Mouse (Mus musculus) cerebral cortex, adult 2 months (tissue): ENCODE measurements around the gene Ffar3.

ENCODE experiments used
- WGBS: fragments of 180-500 bp; shearing (Covaris S2); methylation state at CpG from one replicate; pipeline ENCODE4 v1.1.7; 2018; 5-methylcytosine and 5-hydroxymethylcytosine counted together

Ffar3 gene

DNA sequence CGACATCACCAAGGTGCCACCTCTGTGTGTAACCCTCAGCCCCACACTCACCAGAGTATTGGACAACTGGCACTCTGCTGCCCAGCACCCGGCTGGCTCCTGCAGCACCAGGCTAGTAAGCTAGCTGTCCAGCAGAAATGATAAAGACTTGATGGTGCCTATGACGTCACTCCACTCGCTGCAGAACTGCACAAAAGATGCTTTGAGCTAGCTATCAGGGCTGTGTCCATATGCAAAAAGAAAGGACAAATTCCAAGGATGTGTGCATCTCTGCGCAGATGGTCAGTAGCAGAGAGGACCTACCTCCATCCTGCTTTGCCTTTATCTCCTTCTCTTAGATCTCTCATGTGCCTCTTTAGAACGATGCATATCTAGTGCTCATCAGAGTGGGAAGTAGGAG is at the start of gene Ffar3:
Gene Ffar3, minus strand, starts transcription at position 101 of the 400 bp plus-strand sequence.
- 69% methylated on average over 6 of the region's 6 CpGs for WGBS

DNA sequence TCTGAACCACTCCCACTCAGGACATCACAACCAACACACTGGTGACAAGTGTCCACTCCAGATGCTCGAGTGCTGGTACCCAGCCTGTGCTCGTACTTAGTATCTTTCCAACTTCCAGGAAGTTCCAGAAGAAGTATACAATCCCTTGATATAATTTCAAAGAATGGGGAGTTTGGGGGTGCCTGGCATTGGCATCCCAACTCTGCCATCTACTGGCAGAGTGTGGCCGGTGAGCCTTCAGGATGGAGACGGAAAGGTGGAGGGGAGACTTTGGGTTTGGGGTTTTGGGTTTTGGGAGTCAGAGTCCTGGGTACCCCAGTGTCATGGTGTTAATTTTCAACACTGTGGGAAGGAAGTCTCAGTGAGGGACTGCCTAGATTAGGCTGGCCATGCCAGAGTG is 48.1 kb upstream of the Ffar3 start:
- WGBS: 30% methylated on average over 4 of the region's 4 CpGs

DNA sequence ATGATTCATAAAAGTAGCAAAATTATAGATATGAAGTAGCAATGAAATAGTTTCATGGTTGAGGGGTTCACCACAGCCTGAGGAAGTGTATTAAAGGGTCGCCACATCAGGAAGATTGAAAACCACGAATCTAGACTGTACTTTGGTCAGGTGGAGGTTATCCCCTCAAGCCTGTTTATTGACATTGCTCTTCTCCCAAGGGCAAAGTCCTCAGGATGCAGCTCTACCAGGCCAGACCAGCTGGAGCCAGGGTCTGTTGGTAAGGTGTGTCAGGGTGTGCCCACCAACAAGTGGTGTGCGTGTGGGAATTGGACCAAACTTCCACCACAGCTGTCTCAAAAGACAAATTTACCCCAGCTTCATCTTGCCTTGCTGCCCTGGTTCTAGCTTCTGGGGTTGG is 39.2 kb upstream of the Ffar3 start:
- 91% methylated on average over 3 of the region's 3 CpGs for WGBS

DNA sequence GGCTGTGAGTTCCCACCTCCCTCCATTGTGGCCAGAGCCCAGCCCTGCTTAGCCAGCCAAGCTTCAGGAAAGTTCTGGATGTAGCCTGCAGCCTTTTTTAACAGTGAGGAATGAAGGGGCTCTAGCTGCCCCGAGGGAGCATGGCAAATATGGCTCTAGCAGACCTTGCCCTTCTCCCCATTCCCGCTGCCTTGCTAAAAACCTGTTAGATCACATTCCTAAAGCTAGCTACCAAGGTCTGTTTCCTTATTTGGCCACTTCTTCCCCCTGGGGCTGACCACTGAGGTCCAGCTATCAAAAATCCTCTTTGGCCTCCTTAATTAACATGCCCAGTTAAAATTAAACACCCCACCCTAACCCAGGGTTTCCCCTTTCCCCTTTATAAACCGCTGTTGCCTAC is 36.5 kb upstream of the Ffar3 start:
- WGBS: 78% methylated on average over 3 of the region's 3 CpGs

DNA sequence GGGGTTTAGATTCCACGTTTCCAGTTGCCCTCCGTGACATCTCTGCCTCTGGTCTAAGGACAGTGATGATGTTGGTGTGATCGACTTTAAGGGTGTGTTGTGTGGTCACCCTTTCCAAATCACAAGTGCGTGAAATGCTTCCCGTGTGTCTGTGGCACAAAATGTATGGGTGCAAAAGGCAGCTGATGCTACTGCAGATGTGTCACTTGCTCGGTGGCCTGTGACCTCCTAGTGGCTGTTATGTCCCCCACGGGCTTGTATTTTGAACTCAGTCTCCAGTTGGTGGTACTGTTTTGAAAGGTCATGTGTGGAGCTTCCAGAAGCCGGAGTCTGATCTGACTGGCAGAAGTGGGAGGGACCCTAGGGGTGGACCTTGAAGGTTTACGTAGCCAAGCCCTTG is 35.8 kb upstream of the Ffar3 start:
- 88% methylated on average over 9 of the region's 9 CpGs for WGBS

DNA sequence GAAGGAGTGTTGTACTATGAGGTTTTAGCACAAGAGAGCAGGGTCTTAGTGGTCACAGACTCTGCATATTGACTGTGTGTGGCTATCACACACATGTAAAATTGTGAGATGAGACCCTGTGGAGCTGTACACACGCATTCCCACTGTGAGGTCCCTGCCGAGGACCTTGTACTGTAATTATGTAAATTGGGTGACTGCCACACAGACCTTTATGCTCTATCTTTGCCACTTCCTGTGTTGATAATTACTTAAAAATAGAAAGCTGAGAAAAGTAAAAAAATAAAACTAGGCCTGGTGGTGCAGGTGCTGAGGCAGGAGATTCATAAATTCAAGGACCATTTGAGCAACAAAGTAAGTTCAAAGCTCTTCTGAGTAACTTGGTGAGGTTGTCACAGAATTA is 34.7 kb upstream of the Ffar3 start:
- WGBS: 71% methylated on average over 2 of the region's 2 CpGs

DNA sequence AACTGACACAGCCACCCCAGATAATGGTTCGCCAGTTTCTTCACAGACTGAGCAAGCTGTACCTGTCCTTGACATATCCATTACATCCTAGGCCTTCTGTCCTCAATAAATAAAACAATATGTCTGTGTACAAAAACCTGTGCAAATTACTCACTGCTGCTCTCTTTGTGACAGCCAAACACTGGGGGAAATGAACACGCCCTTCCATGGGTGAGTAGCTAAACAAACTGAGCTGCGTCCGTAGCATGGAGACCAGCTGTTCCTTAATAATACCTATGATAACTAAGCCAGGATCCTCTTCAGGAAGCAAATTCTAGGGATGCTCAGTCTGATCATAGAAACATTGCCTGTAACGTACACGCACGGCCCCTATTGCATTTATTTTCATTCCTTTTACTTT is 32.8 kb upstream of the Ffar3 start:
- WGBS: 90% methylated on average over 7 of the region's 7 CpGs

DNA sequence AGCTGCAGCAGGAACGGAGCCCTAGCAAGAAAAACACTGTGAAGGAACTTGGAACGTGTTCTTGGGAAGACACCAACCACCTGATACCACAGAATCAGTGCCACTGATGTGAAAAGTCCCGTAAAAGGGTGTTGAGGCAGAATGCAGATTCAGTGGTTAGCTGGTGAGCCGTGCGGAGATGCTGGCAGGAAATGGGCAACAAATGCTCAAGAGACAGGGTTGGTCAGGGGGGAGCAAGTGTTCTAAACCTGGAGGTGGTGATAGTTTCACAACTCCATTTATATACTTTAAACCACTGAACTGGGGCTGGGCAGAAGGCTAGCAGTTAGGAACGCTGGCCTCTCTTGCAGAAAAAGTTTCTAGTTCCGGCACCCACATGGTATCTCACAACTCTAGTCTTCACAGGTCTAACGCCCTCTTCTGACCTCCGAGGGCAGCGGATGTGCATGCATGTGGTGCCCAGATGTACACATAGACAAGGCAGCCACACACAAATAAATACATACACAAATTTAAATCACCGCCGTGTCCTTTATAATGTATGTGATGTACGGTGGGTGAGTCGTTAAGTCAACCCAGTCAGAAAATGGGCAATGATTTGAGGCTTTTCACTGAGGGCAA is 31.7 kb upstream of the Ffar3 start:
- WGBS: 74% methylated on average over 14 of the region's 14 CpGs

DNA sequence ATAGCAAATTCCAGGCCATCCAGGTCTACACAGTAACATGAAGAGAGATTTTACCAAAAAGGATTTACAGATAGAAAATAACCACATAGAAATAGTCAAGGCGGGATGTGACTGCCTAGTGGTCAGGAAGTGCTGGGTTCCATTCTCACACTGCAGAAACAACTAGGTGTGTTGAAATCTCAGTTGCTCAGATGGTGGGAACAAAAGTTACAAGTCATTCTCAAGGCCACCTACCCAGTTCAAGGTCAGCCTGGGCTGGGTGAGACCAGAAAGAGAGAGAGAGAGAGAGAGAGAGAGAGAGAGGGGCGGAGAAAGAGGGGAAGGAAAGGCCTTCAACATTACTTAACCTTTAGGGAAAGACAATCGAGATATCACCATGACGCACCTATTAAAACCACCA is 30.9 kb upstream of the Ffar3 start:
- WGBS: 82% methylated on average over 4 of the region's 4 CpGs

DNA sequence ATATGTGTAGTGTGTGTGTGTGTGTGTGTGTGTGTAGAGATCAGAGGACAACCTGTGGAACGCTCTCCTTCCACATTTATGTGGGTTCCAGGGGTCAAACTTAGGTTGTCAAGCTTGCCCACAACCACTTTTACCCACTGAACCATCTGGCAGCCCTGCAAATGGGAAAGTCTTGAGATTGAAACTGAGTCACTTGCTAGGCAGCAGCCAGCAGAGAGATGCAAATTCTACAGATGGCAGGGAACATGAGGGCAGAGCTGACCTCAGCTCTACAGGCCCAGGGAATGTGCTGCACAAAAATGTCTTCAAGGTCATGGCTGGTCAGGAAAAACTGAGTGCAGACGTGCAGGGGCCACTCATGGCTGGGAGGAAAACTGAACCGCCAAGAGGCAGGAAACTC is 25.4 kb upstream of the Ffar3 start:
- WGBS: 85% methylated on average over 3 of the region's 3 CpGs

DNA sequence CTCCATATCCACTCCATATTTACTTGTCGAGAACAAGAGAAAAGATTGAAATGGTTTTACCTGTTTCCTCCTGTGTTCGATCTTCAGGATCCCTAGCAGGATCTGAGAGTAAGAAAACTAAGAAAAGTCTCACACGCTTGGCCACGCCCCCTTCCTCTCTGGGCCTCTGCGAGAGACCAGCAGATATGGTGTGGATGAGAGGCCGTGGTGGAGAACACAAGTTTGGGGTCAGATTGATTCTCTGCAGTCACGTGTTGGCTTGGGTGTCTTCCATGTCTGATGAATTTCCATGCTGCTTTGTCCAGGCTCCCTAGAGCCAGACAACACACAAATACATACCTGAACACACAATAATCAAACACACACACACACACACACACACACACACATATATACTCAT is 24.2 kb upstream of the Ffar3 start, which contains the start of gene Cd22:
Gene Cd22, minus strand, starts transcription at position 167 of the 400 bp plus-strand sequence.
- 75% methylated on average over 7 of the region's 7 CpGs for WGBS

DNA sequence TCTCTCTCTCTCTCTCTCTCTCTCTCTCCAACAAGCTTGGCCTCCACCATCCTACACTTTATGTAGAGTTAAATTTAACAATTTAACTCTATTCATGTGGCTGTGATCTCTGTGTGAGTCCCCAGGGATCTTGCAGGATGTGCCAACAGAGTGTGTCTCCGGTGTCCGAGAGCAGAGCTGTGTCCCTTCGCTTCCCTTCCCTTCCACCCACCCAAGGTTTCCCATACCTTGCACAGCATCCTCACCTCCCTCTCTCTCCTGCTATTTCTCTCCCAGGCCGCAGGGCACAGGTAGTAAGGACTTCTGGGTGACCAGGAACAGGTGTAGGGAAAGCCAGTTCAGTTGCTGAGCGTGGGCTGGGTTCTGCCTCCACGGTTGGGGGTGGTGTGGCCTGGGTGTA is 23.0 kb upstream of the Ffar3 start:
- WGBS: 75% methylated on average over 6 of the region's 6 CpGs

DNA sequence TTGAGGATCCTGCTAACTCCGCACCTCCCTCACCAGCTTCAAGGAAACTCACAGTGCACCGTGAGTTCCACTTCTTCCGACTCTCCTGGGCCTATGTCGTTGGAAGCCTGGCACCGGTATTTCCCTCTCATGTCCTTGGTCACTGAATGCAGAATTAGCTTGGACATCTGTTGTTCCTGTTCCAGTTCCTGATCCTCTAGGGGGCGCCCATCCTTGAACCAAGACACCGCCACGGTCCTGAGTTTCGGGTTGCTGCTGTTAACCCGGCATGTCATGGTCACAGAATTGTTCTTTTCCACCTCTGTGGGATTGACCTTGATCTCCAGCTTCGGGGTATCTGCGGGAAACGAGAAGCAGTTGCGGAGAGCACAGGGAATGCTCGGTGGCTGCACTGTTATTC is 17.1 kb upstream of the Ffar3 start:
- 26% methylated on average over 15 of the region's 15 CpGs for WGBS

DNA sequence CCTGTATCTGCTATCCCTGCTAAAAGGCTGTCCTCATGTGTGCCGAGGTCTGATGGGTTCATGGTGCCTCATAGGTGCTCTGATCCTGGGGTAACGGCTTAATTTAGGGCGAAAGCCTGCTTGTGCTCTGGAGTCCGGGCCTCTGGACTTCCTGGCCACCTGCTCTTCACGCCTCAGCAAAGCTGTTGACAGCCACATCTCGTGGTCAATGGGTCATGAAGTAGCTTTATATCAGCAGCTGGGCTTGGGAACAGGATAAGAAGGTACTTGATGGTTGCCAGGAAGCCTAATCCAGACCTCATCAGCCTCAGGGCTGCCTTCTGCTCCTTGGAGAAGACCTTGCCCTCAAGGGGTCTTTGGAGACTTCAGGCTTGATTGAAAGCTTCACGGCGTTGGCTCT is 7.4 kb upstream of the Ffar3 start:
- WGBS: 83% methylated on average over 8 of the region's 8 CpGs

DNA sequence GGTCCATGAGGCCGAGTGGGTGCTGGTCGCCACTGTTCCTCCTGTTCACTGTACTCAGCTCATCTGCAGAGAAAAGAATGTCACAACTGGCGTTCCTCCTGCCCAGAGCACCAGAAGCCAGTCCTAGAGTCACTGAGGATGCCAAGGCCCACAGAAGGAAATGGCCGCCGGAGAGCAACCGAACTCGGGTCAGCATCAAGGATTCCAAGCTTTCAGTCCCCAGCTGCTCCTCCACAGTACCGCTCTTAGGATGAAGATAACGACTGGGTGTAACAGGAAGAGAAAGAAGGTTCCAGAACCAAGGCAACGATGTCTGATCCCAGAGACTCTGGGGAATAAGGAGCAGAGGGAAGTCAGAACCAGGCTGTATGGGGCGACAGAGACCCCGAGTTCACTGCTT is 5.5 kb upstream of the Ffar3 start, which contains the start of gene Ffar1:
Gene Ffar1, minus strand, starts transcription at position 101 of the 400 bp plus-strand sequence.
- 89% methylated on average over 12 of the region's 12 CpGs for WGBS

DNA sequence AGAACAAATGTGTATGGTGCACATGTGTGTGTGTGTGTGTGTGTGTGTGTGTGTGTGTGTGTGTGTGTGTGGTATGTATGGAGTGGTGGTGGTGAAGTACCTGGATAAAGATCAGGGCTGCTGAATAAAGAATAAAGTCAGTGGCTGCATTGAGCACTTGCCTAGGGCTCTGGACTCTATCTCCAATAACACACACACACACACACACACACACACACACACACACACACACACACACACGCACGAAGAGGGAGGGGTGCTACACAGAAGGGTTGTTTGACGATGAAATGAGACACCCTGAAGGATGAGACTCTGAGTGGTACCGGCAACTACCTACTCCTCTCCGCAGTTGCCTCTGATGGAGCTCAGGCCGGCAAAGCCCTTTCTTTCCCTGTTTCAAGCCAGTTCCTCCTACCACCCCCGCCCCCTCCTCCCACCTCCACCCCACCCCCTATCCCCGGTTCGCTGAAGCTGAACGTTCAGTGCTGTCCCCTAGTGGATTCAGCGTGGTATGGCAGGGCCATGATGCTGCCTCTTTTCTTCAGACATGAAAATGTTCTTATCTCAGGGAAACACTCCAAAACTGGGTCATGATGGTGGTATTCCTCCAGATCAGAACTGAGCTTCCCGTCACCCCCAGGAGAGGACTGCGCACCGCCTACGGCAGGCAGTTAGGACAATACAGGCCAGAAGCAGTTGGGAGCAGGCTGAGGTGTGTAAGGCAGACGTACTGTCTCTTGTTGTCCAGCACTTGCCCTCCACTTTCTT is 3.8 kb upstream of the Ffar3 start:
- 8% methylated on average over 14 of the region's 16 CpGs for WGBS

DNA sequence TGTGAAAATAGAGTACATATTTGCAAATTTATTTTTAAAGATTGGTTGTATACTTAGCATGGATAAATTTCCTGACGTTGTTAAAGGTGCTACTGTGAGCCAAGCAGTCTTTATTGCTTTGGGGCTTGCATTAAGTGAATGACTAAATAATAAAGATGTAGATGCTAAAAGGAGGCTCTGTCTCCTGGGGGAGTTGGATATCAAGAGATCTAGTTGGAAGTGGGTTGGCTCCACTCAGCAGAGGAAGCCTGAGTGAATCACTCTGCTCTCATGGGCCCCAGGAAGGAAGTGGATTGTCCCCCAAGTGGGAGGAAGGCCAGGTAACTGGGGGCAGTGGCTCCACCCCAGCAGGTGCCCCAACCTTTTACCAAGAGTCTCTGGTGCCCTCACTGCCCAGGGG is 1.8 kb upstream of the Ffar3 start:
- WGBS: 50% methylated on average over 1 of the region's 1 CpGs

DNA sequence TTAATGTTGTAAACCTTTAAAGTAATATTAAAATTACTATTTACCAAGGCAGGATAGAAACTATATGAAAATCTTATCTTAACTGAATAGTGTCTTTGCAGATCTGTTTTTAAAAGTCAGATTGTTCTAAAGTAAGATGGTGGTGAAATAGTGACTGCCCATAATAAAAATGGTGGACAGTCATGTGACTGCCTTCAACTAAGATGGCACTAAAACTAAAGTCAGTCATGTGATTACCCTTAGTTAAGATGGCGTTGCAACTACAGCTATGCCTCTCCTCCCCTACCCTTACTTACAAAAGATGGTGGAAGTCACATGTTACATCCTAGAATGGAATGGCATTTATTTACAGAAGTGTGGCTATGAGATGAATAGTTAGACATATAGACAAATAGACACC is 4.6 kb downstream of the Ffar3 start:
- whole genome bisulfite sequencing: 85% methylated on average over 1 of the region's 1 CpGs

DNA sequence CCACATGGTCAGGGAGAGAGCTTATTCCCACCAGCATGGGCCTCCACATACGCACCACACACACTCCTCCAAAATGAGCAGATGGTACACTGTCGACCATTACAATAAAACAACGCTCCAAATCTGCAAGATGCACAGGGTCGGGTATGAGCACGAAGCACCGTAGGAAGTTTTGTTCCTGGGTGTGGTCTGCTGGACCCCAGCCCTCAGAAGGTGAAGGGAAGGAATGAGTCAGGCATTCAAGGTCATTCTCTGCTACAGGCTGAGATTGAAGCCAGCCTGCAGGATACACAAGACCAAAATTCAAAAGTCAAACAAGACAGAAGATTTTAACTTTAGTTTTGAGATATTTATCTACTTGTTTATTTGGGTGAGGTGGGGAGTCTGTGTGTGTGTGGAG is 8.0 kb downstream of the Ffar3 start:
- WGBS: 66% methylated on average over 6 of the region's 6 CpGs

DNA sequence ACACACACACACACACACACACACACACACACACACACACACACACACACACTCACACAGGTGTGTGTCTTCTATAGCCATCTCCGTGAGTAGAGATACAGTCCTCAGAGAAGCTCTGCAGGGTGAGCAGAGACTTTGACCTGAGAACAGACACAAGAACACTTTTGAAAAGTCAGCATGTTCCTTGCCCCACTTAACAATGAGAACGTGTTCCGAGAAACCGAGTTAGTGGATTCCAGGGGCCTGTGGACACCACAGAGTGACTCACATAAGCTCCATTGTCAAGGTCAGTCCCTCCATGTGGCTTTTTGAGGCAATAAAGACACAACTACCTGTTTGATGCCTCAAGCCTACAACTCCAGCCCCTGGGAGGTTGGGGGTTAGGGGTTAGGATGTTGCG is 8.6 kb downstream of the Ffar3 start:
- WGBS: 78% methylated on average over 5 of the region's 5 CpGs

DNA sequence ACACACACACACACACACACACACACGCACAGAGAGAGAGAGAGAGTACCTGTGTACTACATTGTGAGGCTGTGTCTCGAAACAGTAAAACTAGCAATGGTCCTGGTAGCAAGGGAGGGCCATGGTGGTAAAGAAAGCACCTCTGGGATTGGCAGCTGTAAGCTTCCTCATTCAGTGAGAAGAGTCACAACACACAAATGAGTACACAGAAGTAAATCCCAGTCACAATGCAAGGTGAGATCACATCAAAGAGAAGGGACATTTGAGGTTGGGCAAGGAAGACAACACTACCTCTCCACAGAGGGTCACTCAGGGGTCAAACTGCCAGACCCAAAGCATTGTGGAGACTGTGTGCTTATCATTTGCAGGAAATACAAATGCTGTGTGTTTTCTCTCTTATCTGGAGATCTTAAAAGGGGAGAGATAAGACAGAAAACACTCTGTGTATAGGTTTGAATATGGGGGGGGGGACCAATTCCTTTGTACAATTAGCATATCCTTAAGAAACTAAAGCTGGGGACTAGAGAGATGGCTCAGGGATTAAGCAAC is 9.4 kb downstream of the Ffar3 start:
- 87% methylated on average over 2 of the region's 2 CpGs for WGBS

DNA sequence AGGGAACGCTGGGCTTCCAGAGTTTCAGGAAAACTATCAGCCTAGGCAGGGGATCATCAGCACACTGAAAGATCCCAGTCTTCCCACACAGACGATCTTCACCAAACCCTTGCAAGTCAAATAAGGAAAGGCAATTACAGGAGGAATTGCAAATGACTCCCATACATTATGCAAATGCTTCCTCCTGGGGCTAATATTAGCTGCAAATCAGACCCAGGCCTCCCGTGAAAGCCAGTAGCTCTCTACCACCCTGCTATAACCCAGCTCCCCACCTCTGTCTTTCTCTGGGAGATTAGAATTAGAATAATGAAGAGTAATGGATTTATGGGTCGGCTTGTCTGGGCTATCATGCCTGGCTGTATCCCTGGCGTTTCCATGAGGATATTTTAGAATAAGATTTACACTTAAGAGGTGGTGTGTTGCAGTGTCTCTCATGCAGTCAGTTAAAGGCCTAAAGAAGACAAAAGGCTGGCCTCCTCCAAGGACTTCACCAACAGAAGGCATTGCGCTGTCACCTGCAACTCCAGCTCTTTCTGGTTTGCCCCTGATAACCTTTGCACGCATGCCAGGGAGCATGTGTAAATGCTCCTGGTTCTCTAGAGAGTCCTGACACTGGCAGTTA is 11.2 kb downstream of the Ffar3 start:
- 51% methylated on average over 7 of the region's 7 CpGs for WGBS

DNA sequence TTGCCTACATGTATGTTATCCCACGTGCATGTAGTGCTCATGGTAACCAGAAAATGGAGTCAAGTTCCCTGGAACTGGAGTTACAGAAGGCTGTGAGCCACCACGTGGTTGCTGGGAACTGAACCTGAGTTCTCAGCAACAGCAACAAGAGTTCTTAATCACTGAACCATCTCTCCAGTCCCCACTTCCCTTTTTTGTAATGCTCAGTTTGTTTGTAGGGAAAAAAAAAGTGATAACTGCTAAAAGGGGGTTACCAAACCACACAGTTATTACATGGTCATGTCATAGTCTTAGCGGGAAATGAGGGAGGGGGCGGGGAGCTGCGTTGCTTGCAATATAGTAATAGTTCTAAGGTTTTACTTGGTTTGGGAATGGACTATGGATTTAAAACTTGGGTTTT is 13.9 kb downstream of the Ffar3 start:
- WGBS: 75% methylated on average over 5 of the region's 5 CpGs
